Mouse (Mus musculus) cortical plate, adult 2 months (tissue): ENCODE results near the gene Myh7b.

Experiments used
- CTCF ChIP-seq: fragments of 200-500 bp; IDR thresholded peaks from 2 replicates; pipeline ENCODE4 v1.5.1; 2011; ENCODE audit warnings: mild to moderate bottlenecking, control low read depth, low read length; ENCODE audit not compliant: insufficient read depth; ENCODE audit errors: extremely low read depth
- POLR2A ChIP-seq: fragments of 200-500 bp; IDR thresholded peaks from 2 replicates; pipeline ENCODE4 v1.6.1; 2011; ENCODE audit warnings: mild to moderate bottlenecking, low read length, control low read depth; ENCODE audit not compliant: insufficient read depth; ENCODE audit errors: extremely low read depth

GRCm38 (mm10) chr2:155613326-155613755, 2.3 kb downstream of the Myh7b start:
- TF ChIP-seq POLR2A (peak; percentile 77; the same call in 1 of the 2 replicates), CTCF (no peak)
